Mouse (Mus musculus): ENCODE data around the gene Plk2.
A peak's percentile ranks its signal among the peaks of the same experiment; 100 is the strongest.
"Not testable (repeated sequence)": the region's sequence is repeated elsewhere in the genome, so short reads cannot be mapped to it uniquely, and the experiment has no call there.

The Plk2 gene

GRCm38 (mm10) chr13:110404686-110405085 is 9.8 kb downstream of the Plk2 start:
- ATAC-seq (ENCODE audit: insufficient number of reproducible peaks, low FRiP score, low TSS enrichment): not testable (repeated sequence)

GRCm38 (mm10) chr13:110406152-110406551 is 11.3 kb downstream of the Plk2 start:
- peak; percentile 56; the same call in 1 of the 2 replicates for ATAC-seq (ENCODE audit: insufficient number of reproducible peaks, low FRiP score, low TSS enrichment)

GRCm38 (mm10) chr13:110412572-110413209 is 17.8 kb downstream of the Plk2 start:
- no peak for ATAC-seq (ENCODE audit: insufficient number of reproducible peaks, low FRiP score, low TSS enrichment)

GRCm38 (mm10) chr13:110418656-110419055 is 23.8 kb downstream of the Plk2 start:
- no peak for ATAC-seq (ENCODE audit: insufficient number of reproducible peaks, low FRiP score, low TSS enrichment)

GRCm38 (mm10) chr13:110419640-110420039 is 24.8 kb downstream of the Plk2 start:
- no peak for ATAC-seq (ENCODE audit: insufficient number of reproducible peaks, low FRiP score, low TSS enrichment)

GRCm38 (mm10) chr13:110422434-110422833 is 27.6 kb downstream of the Plk2 start:
- ATAC-seq (ENCODE audit: insufficient number of reproducible peaks, low FRiP score, low TSS enrichment): no peak

- no peak for ATAC-seq (ENCODE audit: insufficient number of reproducible peaks, low FRiP score, low TSS enrichment)
Measured at GRCm38 (mm10) chr13:110425512-110426222, 30.8 kb downstream of the Plk2 start.

- no peak for ATAC-seq (ENCODE audit: insufficient number of reproducible peaks, low FRiP score, low TSS enrichment)
Measured at GRCm38 (mm10) chr13:110431388-110431787, 36.5 kb downstream of the Plk2 start.

GRCm38 (mm10) chr13:110432062-110432566 is 37.3 kb downstream of the Plk2 start:
- no peak for ATAC-seq (ENCODE audit: insufficient number of reproducible peaks, low FRiP score, low TSS enrichment)

GRCm38 (mm10) chr13:110432613-110433012 is 37.8 kb downstream of the Plk2 start:
- no peak for ATAC-seq (ENCODE audit: insufficient number of reproducible peaks, low FRiP score, low TSS enrichment)

GRCm38 (mm10) chr13:110436692-110437091 is 41.8 kb downstream of the Plk2 start:
- no peak for ATAC-seq (ENCODE audit: insufficient number of reproducible peaks, low FRiP score, low TSS enrichment)

- ATAC-seq (ENCODE audit: insufficient number of reproducible peaks, low FRiP score, low TSS enrichment): no peak
Measured at GRCm38 (mm10) chr13:110438624-110439023, 43.8 kb downstream of the Plk2 start.

- ATAC-seq (ENCODE audit: insufficient number of reproducible peaks, low FRiP score, low TSS enrichment): no peak
Measured at GRCm38 (mm10) chr13:110444335-110444734, 49.5 kb downstream of the Plk2 start.

- no peak for ATAC-seq (ENCODE audit: insufficient number of reproducible peaks, low FRiP score, low TSS enrichment)
Measured at GRCm38 (mm10) chr13:110444894-110445293, 50.0 kb downstream of the Plk2 start.

GRCm38 (mm10) chr13:110446434-110446833 is 51.6 kb downstream of the Plk2 start:
- ATAC-seq (ENCODE audit: insufficient number of reproducible peaks, low FRiP score, low TSS enrichment): no peak

- ATAC-seq (ENCODE audit: insufficient number of reproducible peaks, low FRiP score, low TSS enrichment): no peak
Measured at GRCm38 (mm10) chr13:110450056-110450455, 55.2 kb downstream of the Plk2 start.
